Mouse (Mus musculus): ENCODE measurements at regions not wholly inside any gene's neighbourhood (a gene's known extent, or its start where the extent isn't known, plus 50 kb on each side); places are given as distances from the start of the nearest gene placed in this dataset.

DNA sequence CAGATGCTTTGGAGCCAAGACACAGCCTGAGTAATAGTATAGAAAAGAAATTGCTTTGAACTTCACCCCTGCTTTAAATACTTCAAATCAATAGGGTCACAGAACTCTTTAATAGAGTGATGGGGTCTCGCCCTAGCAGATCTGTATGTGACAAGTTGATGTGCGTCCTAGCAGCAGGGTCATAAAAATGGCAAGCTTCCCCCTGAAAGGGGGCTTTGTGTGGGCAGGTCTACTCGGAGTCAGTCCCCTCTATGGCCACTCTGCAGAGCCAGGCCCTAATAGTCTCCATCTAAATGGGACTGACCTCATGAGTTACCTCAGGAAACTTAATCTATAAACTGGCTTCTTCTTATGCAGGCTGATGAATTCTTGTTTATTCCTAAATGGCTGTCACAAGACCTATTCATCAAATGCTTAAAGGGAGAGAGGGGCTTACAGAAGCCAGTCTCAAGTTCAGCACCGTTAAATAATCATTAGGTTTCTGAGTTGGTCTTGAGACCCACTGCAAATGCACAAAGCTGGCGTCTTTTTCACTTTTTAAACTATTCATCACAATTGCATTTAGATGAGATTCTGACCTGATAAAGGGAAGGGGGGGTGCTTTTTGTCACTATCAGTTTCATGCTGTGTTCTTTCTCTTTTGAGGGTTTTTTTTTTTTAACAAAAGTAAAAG is 457.0 kb upstream of the Fam92a start:
- DNase-seq (ENCODE audit: low spot score): no peak

DNA sequence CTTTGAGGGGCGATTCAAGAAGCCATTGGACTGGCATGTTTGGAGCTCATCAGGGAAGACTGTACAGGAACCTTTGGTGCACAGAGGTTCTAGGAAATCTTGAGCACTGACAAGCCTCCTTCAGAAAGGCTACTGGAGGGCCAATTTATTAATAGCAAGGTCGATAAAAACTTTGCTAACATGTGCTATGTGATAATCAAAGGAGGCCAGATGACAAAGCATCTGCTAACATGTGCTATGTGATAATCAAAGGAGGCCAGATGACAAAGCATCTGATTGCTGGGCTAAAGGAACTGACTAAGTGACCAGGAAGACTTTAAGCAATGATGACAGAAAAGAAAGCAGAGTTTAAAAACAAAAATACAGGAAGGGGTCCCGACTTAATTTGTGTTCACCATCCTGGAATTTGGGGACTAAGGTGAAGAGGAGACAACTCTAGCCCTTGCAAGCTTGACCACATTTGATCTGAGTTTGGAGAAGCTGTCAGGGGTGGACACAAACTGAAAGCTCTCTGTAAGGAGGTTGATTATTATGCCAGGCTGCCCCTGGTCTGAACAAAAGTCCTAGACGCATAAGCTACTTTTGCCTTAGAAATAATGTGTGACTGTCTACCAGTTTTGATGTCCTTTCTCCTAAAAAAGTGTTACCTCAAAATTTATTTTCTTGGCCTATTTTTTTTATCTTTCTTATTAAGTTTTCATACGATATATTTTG is 455.5 kb upstream of the Fam92a start:
- DNase-seq (ENCODE audit: low spot score): no peak

DNA sequence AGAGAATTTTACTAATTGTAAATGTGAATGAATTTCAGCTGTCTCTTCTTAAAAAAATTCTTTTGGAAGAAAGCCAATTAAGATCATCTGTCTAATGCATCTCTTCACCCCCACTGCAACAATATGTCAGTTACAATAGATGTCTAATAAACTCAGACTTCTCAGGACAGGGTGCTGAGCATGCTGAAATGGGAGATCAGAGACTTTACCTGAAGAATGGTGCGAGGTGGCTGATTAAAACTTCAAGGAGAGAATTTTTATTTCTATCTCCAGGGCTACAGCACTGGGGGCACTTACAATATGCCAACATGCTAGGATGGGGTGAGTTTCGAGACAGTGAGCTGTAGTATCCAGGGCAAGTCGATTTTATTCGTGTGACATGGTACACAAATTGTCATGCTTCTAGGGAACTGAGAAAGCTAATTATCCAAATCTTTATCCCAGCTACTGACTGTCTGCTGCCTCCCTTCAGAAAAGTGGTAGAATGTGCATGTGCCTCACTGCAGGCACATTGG is 449.0 kb upstream of the Fam92a start:
- no peak for DNase-seq (ENCODE audit: low spot score)

DNA sequence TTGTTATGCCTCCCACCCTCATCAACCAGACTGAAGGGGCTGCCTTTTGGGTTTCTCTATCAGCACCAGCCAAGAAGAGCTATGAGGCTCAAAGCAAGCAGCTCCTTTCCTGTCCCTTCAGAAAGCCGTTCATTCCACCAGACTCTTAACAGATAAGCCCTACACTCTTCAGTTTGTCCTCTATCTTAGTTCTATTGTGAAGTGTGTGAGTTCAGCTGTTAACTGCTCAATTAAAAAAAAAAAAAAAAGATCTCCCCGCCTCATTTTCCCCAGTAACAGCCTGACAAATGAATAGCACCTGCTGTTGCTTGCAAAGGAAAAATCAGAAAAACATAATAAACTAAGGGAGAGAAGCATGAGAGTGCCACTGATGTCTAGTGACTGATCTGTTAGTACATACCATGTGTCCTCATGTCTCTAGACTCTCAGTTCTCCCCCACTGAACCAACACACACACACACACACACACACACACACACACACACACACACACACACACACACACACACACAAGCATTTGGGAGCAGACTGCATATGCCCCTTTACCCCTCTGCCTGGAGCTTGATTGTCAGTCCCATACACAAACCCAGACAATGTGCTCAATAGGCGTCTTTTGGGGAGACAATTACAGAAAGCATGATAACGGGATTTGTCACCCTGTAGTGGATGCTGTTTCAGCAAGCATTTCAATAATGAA is 448.4 kb upstream of the Fam92a start:
- DNase-seq (ENCODE audit: low spot score): no peak

DNA sequence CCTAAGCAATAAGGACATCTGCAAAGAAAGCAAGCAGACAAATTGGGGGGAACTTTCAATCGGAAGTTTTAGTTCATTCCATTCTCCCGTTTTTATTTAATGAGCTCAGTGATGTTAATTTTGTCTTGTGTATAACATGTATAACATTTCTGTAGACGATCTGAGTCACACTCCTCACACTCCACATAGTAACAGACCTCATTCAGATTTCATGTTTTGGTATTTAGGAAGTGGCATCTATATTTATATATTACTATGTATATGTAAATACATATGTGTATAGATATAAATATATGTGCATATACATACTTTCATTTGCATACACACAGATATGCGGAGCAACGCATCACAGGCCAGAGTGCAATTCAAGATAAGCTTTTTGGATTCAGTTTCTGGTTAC is 444.9 kb upstream of the Fam92a start:
- DNase-seq (ENCODE audit: low spot score): no peak

DNA sequence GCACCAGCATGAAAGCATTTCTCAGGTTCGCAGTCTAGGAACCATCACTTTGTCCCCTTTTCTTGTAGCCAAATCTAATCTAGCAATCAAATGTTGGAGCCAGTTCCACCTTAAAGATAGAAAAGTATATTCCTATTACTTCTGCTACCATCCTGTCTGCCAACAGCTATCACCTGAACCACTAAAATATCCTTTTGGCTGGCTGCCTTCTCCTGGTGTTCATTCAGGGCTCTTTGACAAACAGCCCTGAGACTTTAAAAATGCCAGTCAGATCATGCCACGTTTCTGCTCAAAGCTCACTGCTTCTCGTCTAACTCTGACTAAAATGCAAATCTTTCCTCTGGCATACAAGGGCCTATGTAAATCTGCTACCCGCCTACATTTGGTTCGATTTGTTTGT is 439.7 kb upstream of the Fam92a start:
- no peak for DNase-seq (ENCODE audit: low spot score)

DNA sequence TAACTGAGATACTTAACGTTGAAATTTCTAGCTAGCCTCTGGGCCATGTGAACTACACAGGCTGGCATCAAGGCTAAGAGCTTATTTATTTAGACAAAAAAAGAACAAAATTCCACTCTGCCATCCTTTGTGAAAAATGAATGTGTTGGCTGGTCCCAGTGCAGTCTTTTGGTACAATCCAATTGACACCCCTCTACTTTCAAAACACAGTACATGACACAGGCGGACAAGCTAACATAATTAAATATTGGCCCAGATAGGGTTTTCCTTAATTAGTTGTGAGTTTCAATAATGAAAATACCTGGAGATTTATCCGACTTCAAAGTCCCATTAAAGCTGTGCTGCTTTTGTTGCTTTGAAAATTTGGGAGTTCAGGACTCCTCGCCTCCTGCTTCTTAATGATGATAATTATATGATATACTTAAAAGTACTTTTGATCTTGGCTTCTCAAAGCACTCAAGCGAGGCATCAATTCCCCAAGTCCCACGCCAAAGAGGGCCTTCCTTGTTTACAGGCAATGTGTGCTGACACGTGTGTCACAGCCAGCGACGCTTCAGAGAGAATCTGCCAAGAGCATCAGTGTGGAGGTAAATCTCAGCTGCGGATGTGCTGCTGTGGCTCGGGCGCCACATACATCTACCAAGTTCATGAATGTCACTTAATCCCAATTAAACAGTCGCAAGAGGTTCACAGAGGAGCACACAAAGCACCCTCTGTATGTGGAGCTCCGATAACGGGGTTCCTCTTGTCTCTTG is 429.5 kb upstream of the Fam92a start:
- no peak for DNase-seq (ENCODE audit: low spot score)

DNA sequence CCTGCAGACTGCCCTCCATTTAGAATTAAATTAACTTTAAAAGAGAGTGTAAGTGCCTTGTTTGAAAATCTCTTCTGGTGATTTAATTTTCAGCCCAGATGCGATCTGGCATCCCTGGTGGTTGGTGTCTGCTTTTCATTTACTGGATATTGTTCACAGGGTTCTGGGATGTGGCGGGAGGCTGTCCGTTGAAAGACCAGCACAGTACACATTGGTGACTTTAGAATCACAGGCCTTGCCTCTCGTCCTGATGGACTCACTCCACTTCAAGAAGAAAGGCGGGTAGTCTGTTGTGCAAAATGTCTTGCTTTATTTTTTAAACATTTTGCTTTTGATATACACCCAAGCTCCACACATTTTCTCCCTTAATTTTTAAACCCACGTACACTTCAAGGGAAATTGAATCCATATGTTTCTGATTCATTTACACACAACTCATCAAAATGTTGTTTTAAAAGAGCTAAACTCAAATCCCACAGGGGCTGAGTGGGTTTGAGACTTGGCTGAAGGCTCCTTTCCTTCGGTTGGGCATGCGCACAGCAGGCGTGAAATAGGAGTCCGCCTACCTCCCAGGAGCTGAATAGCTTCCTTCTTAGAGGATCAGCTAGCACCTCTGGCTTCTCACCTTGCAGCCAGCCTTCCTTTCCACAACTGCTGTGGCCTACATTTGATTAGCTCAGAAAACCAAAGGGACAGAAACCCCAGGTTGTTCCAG is 424.1 kb upstream of the Fam92a start:
- no peak for DNase-seq (ENCODE audit: low spot score)

DNA sequence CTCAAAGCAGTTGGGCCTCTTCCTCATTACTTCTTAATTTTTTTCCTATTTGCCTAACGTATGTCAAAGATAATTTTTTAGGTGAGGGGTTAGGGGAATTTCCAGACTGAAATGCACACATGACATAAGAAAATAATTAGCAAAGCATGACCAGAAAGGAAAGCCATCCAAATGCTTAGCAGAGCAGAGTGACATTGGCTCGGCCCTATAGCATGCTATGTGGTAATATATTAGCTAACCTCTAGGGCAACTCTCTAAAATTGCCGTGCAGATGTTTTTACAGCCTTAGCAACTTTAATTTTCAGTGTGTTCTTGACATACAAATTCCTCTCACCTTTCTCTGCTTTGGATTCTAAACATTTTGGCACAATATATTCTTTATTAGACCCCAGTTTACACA is 421.2 kb upstream of the Fam92a start:
- no peak for DNase-seq (ENCODE audit: low spot score)

DNA sequence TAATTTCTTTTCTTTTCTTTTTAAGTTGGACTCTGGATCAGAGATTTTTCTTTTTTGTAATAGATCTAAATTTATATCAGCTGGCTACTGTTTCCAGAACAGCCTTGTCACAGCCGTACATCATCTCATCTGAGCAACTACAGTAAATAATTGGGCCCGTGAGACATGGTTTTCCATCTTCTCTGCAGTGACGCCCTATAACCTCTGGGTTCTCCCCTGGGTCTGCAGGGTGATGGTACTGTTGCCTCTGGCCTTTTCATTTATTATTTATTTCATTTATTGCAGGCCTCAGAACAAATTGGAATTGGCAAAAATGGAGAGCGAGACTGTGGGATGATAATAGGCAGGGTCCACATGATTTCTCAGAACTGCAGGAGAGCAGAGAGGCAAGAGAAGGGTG is 406.3 kb upstream of the Fam92a start:
- no peak for DNase-seq (ENCODE audit: low spot score)

DNA sequence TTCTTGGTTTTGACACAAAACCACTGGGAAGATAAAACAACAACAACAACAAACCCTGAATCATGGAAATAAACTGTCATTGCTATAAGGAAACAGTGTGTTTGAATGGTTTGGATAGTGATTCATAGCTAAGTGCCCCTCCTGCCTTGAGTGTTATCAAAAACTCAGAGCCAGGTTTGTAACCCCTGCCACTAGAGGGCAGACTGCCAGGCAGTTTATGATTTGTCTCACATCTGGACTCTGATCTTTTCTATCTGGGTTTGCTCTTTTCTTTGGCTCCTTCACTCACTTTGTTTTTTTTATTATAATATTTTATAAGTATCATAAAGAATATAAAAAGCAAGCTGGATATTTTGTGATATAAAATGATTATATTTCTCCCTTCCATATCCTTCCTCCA is 400.1 kb upstream of the Fam92a start:
- peak; percentile 41 for DNase-seq (ENCODE audit: low spot score)

DNA sequence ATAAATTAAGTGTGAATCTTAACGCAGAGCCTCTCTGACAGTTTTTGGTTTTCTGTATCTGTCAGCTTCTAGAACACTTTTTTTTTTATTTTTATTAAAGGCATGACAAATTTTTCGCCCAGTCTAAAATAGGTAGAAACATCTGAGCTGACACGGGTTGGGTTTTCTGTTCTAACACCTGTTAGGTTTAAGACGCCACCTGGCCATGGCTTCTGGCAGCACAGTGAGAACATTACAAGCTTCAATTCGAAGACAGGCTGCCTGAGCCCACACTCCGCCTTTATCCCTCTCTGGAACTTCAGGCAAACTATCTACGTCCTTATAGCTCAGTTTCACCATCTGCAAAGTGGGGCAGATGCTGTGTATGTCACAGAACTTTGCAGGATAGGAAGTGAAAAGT is 398.9 kb upstream of the Fam92a start:
- no peak for DNase-seq (ENCODE audit: low spot score)

DNA sequence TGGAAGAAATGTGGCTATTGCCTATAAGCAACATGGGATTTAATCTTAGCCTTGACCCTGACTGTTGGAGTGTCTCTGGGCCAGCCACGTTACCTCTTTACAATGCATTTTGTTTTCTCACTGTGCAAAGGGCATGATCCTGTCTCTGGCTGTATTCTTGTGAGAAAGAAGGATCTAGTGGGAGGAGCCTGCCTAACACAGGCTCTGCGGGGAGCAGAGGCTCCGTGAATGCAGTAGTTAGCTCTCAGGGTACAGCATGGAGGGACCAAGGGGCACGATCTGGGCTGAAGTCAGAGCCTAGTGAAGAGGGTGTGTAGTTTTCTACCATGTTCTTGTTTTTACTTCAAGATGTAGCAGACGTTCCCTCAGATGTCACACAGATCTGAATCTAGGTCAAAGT is 395.8 kb upstream of the Fam92a start:
- DNase-seq (ENCODE audit: low spot score): no peak

DNA sequence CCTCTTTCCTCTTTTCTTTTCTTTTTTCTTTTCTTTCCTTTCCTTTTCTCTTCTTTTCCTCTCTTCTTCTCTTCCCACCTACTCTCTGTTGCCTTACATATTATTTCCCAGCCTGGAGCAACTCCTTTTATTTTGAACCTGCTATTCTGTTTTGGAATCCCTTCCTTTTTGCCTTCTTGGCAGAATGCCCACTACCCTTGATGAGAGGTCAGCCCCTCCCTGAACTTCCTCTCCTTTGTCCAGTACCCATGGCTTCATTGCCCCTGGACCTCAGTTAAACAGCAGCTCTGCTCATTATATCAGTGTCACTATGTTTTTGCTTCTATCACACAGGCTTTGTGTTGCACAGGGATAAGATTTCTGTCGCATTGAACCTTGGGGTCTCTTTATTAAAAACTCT is 391.2 kb upstream of the Fam92a start:
- DNase-seq (ENCODE audit: low spot score): no peak

DNA sequence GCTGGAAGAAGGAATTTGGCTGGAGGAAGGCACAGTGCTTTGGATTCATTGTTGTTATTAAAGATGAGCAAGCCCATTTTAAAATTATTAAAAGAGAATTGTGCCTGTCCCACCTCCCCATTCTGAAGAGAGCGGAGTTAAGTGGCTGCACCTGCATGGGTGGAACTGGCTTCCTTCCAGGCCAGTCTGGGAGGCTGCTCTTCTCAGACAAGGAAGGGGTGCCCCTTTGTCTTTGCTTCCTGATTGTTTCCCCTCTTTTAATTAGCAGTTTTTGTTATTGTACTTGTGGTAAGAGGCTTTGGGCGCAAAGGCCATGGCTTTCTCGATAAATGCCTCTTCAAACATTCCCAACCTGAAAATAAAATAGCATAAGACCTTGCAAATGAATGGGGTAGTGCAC is 388.7 kb upstream of the Fam92a start:
- no peak for DNase-seq (ENCODE audit: low spot score)

DNA sequence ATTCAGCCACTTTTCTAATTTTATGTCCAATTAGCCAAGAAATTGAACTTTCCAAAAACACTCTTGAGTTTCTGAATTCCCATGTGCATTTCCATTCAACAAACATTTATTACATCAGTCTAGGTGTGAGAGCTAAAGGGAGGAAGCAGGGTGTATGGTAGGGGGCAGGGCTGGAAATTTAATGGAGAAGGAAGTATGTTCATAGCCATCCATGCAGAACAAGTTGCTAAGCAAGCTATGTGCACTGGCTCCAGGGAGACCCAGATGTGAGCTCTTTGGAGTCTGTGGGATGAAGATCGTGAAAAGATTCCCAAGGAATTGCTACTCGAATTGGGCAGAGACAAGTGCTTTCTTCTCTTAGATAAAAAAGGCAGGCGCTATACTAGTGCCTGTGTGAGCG is 388.2 kb upstream of the Fam92a start:
- no peak for DNase-seq (ENCODE audit: low spot score)

DNA sequence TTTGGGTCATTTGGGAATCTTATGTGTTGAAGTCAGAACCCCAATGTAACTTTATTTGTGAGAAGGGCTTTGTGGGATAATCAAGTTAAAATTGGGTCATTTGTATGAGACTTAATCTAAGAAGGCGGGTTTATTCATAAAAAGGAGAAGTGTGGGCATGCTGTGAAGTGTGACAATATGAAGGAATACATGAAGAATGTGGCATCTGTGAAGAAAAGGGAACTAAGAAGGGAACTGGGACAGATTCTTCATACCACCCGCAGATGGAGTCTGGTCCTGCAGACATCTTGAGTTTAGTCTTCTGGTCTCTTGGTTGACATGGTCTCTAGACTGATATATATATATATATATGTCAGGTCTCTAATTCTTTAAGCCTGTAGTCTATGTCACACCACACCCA is 385.3 kb upstream of the Fam92a start:
- DNase-seq (ENCODE audit: low spot score): no peak

DNA sequence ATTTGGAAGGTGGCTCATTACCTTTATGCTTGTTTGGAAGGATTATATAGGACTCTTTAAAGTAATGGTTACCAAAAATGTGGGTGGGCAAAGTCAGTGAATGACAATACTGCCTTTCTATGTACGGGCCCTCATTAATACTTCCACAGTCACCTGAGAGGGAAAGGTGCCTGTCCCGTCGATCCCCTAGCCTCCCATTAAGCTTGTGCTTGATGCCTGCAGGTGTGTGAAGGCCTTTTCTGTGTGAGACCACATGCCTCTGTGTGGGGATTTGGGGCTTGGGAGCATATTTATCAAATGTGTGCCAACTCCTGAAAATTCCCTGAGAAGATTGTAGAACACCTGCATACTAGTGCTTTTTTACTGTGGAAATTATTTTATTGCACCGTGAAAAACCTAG is 377.4 kb upstream of the Fam92a start:
- DNase-seq (ENCODE audit: low spot score): no peak

DNA sequence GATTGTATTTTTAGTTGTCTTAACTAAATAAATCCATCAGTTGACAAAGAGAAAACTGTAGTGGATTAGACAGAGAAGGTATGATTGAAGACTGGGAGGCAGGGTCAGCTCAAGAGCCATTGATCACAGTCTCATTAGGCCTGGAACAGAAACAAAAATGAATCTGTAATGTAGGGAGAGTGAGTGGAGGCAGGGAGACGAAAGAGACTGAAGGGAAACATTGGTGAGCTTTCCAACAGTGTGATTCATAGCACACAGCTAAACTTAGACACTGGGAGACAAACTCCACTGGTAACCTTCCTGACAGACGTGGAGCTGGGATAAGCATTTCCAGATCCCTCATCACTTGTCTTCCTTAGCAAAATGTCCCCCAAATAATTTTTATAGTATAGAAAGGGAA is 372.1 kb upstream of the Fam92a start:
- no peak for DNase-seq (ENCODE audit: low spot score)

DNA sequence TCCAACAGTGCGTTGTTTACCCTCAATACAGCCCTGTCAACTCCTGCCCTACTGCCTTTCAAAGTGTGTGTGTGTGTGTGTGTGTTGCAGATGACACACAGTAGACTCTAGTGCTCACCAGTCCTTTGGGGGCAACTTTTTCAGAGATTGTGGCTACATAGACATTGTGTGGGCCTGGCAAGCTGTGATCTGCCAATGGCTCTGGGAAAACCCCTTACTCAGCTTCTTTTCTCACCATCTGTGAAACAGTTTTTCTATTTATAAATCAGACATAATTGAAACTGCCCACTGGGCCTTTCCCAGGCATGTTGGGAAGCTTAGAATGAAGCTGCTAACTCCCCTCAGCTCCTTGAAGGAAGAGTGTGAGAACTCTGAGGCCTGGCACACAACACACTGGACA is 369.7 kb upstream of the Fam92a start:
- no peak for DNase-seq (ENCODE audit: low spot score)

DNA sequence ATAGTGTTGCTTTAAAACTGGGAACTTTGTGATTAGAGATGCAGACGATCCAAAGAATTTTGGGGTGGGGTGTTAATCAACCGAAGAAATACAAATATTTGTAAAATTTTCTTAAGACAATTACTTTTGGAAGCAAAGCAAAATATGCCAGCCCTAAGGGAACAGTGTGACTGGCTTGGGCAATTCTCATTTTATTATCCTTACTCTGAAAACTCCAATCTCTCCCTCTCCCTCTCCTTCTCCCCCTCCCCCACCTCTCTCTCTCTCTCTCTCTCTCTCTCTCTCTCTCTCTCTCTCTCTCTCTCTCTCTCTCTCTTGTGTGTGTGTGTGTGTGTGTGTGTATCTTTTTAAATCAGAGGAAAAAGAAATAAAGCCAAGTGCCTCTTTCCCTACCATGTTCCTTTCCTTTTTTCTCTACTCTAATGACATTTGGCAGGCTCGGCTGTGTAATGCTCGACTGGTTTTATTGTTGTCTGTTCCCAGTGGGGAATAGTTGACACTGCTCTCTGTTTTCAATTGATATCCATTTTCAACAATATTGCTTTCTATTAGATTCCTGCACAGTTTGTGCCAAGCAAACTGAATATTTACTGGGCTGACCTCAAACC is 367.5 kb upstream of the Fam92a start:
- DNase-seq (ENCODE audit: low spot score): no peak
